Mouse (Mus musculus): Measurements from ENCODE around the gene Tmem184b.

The Tmem184b gene

GRCm38 (mm10) chr15:79402836-79403762 is at the start of gene Tmem184b:
Gene Tmem184b (minus strand): TSS chr15:79403569.
- in situ Hi-C loops (cut with MboI; ENCODE audit: unreplicated experiment in 2 of 2), result no loop called here

- in situ Hi-C loops (cut with MboI; ENCODE audit: unreplicated experiment in 2 of 2), result no loop called here
These were observed 44.7 kb upstream of the Tmem184b start for GRCm38 (mm10) chr15:79448041-79448440.

GRCm38 (mm10) chr15:79445786-79446654 is 42.7 kb upstream of the Tmem184b start:
- in situ Hi-C loops (cut with MboI; ENCODE audit: unreplicated experiment in 2 of 2), result no loop called here

- in situ Hi-C loops (cut with MboI; ENCODE audit: unreplicated experiment in 2 of 2), result loop anchor here in 1 of 2 experiments (5.0 kb wide), 1 partner anchor 37 kb away; no protein-coding TSS in a partner anchor
These were observed 40.6 kb upstream of the Tmem184b start for GRCm38 (mm10) chr15:79443856-79444410.

GRCm38 (mm10) chr15:79442961-79443518 is 39.7 kb upstream of the Tmem184b start:
- in situ Hi-C loops (cut with MboI; ENCODE audit: unreplicated experiment in 2 of 2), result loop anchor here in 1 of 2 experiments (5.0 kb wide), 1 partner anchor 36 kb away; no protein-coding TSS in a partner anchor

- in situ Hi-C loops (cut with MboI; ENCODE audit: unreplicated experiment in 2 of 2), result loop anchor here in 1 of 2 experiments (5.0 kb wide), 1 partner anchor 35 kb away; no protein-coding TSS in a partner anchor
These were observed 38.9 kb upstream of the Tmem184b start for GRCm38 (mm10) chr15:79442257-79442611.

GRCm38 (mm10) chr15:79441331-79442256 is 38.2 kb upstream of the Tmem184b start:
- in situ Hi-C loops (cut with MboI; ENCODE audit: unreplicated experiment in 2 of 2), result loop anchor here in 1 of 2 experiments (5.0 kb wide), 1 partner anchor 34 kb away; no protein-coding TSS in a partner anchor

GRCm38 (mm10) chr15:79440651-79441330 is 37.4 kb upstream of the Tmem184b start:
- in situ Hi-C loops (cut with MboI; ENCODE audit: unreplicated experiment in 2 of 2), result loop anchor here in 1 of 2 experiments (5.0 kb wide), 1 partner anchor 33 kb away; no protein-coding TSS in a partner anchor

GRCm38 (mm10) chr15:79440223-79440622 is 36.9 kb upstream of the Tmem184b start:
- in situ Hi-C loops (cut with MboI; ENCODE audit: unreplicated experiment in 2 of 2), result loop anchor here in 1 of 2 experiments (5.0 kb wide), 1 partner anchor 33 kb away; no protein-coding TSS in a partner anchor

GRCm38 (mm10) chr15:79439386-79439785 is 36.0 kb upstream of the Tmem184b start:
- in situ Hi-C loops (cut with MboI; ENCODE audit: unreplicated experiment in 2 of 2), result no loop called here

- in situ Hi-C loops (cut with MboI; ENCODE audit: unreplicated experiment in 2 of 2), result no loop called here
These were observed 35.4 kb upstream of the Tmem184b start for GRCm38 (mm10) chr15:79438816-79439215.

GRCm38 (mm10) chr15:79438209-79438810 is 34.9 kb upstream of the Tmem184b start:
- in situ Hi-C loops (cut with MboI; ENCODE audit: unreplicated experiment in 2 of 2), result no loop called here

GRCm38 (mm10) chr15:79437541-79438208 is 34.3 kb upstream of the Tmem184b start:
- in situ Hi-C loops (cut with MboI; ENCODE audit: unreplicated experiment in 2 of 2), result no loop called here

- in situ Hi-C loops (cut with MboI; ENCODE audit: unreplicated experiment in 2 of 2), result no loop called here
These were observed 33.1 kb upstream of the Tmem184b start for GRCm38 (mm10) chr15:79436481-79436921.

- in situ Hi-C loops (cut with MboI; ENCODE audit: unreplicated experiment in 2 of 2), result no loop called here
These were observed 31.9 kb upstream of the Tmem184b start for GRCm38 (mm10) chr15:79435191-79435671.

- in situ Hi-C loops (cut with MboI; ENCODE audit: unreplicated experiment in 2 of 2), result no loop called here
These were observed 29.5 kb upstream of the Tmem184b start for GRCm38 (mm10) chr15:79432892-79433291.

- in situ Hi-C loops (cut with MboI; ENCODE audit: unreplicated experiment in 2 of 2), result no loop called here
These were observed 29.0 kb upstream of the Tmem184b start for GRCm38 (mm10) chr15:79432328-79432727.
